Mouse (Mus musculus) bone marrow macrophage, adult 2 months (primary cell): Measurements from ENCODE around the gene Chrm3. TPM values are rescaled to one million over a fixed set of nuclear protein-coding genes. Genes with fewer than 3 reads are reported as not detected.

ENCODE experiments used
- H3K27ac ChIP-seq: 2 replicates; pipeline ENCODE4 v1.5.1; 2012; ENCODE audit warnings: low read depth, low read length; ENCODE audit not compliant: insufficient read depth
- H3K4me1 ChIP-seq: 2 replicates; pipeline ENCODE4 v1.6.1; 2012; ENCODE audit warnings: low read length; ENCODE audit not compliant: control insufficient read depth, insufficient read depth
- H3K4me3 ChIP-seq: 2 replicates; pipeline ENCODE4 v1.5.1; 2012; ENCODE audit warnings: mild to moderate bottlenecking, low read length, moderate library complexity; ENCODE audit not compliant: insufficient read depth
- CTCF ChIP-seq: IDR thresholded peaks from 2 replicates; pipeline ENCODE4 v1.5.1; 2012; ENCODE audit warnings: low read depth, mild to moderate bottlenecking, low read length, moderate library complexity
- POLR2A ChIP-seq: IDR thresholded peaks from 2 replicates; pipeline ENCODE4 v1.6.1; 2012; ENCODE audit warnings: mild to moderate bottlenecking, low read depth, low read length, borderline replicate concordance
- polyA plus RNA-seq: library from polyadenylated mRNA; stranded (reverse); fragments of >200 nt; gene quantifications from 2 replicates; pipeline ENCODE4 v1.2.4, GENCODE M21; 2012; ENCODE audit not compliant: missing spikeins, insufficient read depth, insufficient read length

Gene Chrm3
- polyA plus RNA-seq, 1 experiment, result not detected

DNA sequence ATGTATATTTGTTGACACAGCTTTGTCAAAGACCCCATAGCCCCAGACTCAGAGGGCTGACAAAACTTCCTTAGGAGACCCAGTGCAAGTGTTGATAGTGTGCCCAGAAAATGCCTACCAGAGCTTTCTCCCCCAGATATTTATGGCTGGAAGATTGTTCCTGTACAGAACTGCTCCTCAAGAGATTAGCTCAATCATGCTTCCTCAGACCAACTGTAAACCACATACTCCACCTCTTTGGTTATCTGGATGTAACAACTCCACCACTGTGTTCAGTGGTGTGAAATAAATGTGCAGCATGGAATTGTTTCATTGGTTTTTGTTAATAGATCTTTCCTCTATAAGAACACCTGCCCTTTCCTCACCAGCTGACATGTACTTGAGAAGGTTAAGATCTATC is 306.6 kb downstream of the Chrm3 start:
- no peak overlapping the region for H3K4me3 ChIP-seq
- no peaks in the 10 kb centered on the region for H3K4me1 ChIP-seq
- TF ChIP-seq CTCF, result no peak
- no peak for TF ChIP-seq POLR2A
- no peak overlapping the region for H3K27ac ChIP-seq

DNA sequence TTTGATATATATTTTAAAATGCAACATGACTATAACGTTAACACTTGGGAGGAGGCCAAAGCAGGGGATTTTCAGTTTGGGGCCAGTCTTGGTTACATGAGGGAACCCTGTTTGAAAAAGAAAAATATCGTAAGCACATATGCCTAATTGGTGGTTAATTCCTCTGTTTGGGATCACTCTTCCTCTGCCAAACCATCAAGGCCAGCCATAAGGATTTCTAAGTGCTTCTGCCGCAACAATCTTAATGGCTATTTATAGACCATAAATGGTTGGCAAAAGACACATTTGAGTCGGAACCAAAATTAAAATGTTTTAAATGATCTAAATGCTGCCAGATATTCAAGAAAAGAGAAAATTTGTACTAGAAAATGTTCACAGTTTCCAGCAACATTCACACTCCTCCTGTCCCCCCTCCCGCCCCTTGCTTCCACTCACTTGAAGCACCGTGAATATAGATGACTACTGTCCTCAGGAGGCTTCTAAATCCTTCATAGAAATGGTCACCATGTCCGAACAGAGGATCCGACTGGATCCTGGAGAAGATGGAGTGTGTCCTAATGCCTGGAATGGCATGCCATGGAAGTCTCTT is 307.3 kb downstream of the Chrm3 start:
- no peak overlapping the region for H3K4me3 ChIP-seq
- H3K4me1 ChIP-seq, result no peaks in the 10 kb centered on the region
- no peak overlapping the region for H3K27ac ChIP-seq
- TF ChIP-seq POLR2A, result no peak
- no peak for TF ChIP-seq CTCF

- no peaks in the 10 kb centered on the region for H3K4me1 ChIP-seq
- no peak overlapping the region for H3K27ac ChIP-seq
- TF ChIP-seq CTCF, result no peak
- TF ChIP-seq POLR2A, result no peak
- no peak overlapping the region for H3K4me3 ChIP-seq
Measured at GRCm38 (mm10) chr13:10045651-10046350, 314.8 kb downstream of the Chrm3 start.

- TF ChIP-seq POLR2A (no peak), CTCF (no peak)
- H3K4me1 ChIP-seq, result no peaks in the 10 kb centered on the region
- no peak overlapping the region for H3K27ac ChIP-seq
- no peak overlapping the region for H3K4me3 ChIP-seq
Measured at GRCm38 (mm10) chr13:10044084-10044483, 316.6 kb downstream of the Chrm3 start.

DNA sequence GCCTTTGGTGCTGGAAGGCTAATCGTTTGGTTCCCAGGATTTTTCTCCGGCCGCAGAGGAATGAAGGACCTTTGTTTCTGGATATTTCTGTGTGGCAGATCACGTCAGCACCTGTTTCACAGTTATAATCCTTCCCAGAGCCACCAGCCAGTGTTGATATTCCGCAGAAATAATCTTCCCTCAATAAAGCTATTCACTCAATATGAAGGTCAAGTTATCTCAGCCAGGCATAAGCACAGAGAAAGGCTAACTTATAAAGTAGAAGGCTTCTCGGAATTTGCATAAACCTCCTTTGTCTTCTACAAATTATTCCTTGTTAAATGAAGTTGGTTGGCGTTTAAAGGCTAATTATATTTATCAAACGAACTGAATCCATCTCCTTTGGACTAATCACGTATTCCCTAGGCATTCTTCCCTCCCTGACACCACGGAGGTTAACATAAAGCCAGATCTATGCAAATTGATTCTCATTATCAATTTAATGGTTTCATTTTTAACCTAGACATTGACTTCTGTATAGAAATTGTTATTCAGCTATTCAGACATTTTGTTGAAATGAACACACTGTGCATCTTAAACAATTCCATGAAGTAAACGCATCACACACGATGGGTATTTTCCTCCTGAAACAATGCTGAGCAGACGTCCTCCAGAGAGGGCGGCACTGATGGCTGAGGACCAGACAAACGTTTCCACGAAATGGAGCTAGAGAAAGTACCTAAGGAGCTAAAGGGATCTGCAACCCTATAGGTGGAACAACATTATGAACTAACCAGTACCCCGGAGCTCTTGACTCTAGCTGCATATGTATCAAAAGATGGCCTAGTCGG is 326.9 kb downstream of the Chrm3 start:
- Histone ChIP-seq H3K4me3 (no peak overlapping the region), H3K27ac (no peak overlapping the region), H3K4me1 (peaks cover 5% of the 10 kb centered on the region; the same call in 1 of the 2 replicates)
- TF ChIP-seq CTCF (no peak), POLR2A (no peak)

- no peak overlapping the region for H3K4me3 ChIP-seq
- no peaks in the 10 kb centered on the region for H3K4me1 ChIP-seq
- no peak overlapping the region for H3K27ac ChIP-seq
- TF ChIP-seq CTCF (no peak), POLR2A (no peak)
Measured at GRCm38 (mm10) chr13:10031547-10031946, 329.1 kb downstream of the Chrm3 start.

GRCm38 (mm10) chr13:10029944-10030343 is 330.7 kb downstream of the Chrm3 start:
- Histone ChIP-seq H3K27ac (no peak overlapping the region), H3K4me1 (no peaks in the 10 kb centered on the region), H3K4me3 (no peak overlapping the region)
- TF ChIP-seq CTCF (no peak), POLR2A (no peak)

- TF ChIP-seq POLR2A, result no peak
- no peak for TF ChIP-seq CTCF
- H3K27ac ChIP-seq, result no peak overlapping the region
- no peaks in the 10 kb centered on the region for H3K4me1 ChIP-seq
- no peak overlapping the region for H3K4me3 ChIP-seq
Measured at GRCm38 (mm10) chr13:10025134-10025533, 335.5 kb downstream of the Chrm3 start.

DNA sequence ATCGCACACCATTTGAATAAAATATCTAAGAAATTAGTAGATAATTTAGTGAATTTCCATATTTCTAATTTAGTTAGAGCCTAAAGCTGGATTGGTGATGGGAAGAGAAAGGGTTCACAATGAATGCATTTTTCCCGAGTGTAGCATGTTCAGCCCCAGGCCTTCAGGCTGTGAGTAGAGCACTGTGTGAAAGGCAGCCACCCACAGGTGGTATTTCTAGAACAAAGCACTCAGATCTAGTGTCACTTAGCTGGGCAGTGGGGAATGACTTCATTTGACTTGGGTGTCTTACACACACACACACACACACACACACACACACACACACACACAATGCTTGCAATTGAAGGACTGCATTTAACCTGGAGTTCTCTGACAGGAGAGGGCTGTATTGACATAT is 337.5 kb downstream of the Chrm3 start:
- TF ChIP-seq POLR2A (no peak), CTCF (no peak)

GRCm38 (mm10) chr13:10019252-10019651 is 341.4 kb downstream of the Chrm3 start:
- no peak overlapping the region for H3K4me3 ChIP-seq
- no peak for TF ChIP-seq POLR2A
- no peak for TF ChIP-seq CTCF
- H3K4me1 ChIP-seq, result no peaks in the 10 kb centered on the region
- H3K27ac ChIP-seq, result no peak overlapping the region

More for the DNA sequence above, 337.5 kb downstream of the Chrm3 start:
- Histone ChIP-seq H3K4me1 (no peaks in the 10 kb centered on the region), H3K4me3 (no peak overlapping the region), H3K27ac (no peak overlapping the region)
